Mouse (Mus musculus) cerebellum, adult 18-20 months (tissue): ENCODE data around the gene Sorcs1.
A peak's percentile ranks its signal among the peaks of the same experiment; 100 is the strongest.

Experiments used
- DNase-seq, 2 experiments: peaks; one replicate each; pipeline ENCODE4 v3.0.0; 2021

Gene Sorcs1

DNA sequence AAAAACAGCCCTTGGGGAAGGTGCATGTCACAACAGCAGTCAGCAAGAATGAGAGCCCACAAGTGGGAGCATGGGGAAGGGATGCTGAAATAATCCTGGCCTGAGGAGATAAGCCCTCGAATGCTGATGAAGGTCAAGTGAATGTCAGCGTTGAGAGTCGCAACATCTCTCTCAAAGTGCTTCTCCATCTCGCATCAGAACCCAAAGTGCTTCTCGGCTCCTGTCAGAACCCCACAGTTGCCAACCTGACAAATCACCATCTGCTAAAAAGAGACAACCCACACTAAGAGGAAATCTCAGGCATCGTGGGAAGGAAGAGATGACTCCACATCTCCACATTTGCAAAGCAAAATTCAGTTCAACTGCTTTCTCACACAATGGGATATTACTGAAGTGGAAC lies 119.7 kb downstream of the Sorcs1 start:
- DNase-seq, result no peak

DNA sequence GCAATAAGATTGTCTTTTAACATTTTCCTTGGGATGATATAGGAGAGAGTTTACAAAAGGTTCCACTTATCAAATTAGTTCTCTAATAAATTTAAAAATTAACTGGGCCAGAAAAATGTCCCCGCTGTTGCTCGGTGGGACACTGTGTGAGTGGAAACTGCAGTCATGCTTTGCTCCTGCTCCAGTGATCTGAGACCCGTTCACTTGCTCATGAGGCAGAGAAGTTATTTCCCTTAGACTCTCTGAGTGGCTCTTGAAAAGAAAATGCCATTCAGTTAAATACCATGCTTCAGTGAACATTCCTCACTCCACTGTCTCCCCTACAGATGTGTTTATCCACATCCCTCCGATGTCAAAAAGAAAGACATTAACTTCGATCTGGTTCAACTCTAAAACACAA lies 144.4 kb downstream of the Sorcs1 start:
- no peak for DNase-seq

DNA sequence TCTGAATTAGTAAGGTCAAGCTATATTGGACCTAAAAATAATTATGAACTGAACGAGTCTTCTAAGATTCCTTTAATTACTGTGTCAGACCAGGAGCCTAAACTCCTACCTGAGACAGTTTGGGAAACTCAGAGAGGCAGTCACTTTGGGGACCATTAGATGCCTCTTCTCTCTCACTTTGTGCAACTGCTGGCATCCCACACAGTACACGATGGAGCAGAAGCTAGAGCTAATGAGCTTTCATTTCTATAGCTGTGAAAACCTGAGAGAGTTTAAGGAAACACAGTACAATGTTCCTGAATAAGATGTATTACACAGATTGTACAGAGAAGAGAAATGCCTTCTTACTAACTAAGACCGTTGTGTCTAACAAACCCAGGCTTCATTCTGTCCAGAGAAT lies 150.6 kb downstream of the Sorcs1 start:
- DNase-seq, result no peak

DNA sequence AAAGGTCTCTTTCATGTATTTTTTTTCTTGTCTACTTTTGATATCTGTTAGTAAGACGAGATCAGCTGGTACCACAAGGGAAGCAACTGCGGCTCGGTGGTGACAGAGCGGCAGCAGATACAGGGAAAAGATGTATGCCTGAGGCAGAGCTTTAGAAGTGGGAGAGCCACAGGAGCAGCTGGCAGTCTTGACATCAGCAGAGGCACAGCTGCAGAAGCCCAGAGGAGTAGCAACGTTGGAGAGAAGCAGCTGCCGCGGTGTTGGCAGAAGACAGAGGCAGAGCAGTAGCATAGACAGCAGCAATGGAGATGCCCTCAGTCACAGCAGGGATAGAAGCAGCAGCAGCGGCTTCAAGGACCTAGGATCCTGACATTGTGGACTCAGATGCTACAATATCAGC lies 152.4 kb downstream of the Sorcs1 start:
- no peak for DNase-seq

DNA sequence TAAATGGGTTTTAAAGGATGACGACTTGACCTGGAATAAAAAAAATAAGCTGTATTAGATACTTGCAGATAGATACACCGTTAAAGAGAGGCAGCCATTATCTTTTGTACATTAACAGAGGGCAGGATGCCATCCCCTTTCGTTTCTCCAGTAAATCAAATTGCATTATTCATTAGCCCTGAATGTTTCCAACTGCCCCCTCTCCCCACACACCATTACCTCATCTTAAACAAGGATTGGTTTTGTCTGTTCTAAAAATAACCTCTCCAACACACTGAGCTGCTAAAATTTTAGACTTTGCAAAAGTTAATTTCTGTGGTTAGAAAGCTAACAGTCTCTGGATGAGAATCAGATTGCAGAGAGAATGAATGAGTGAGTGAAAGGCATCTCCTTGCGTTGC lies 156.5 kb downstream of the Sorcs1 start:
- DNase-seq, result no peak

DNA sequence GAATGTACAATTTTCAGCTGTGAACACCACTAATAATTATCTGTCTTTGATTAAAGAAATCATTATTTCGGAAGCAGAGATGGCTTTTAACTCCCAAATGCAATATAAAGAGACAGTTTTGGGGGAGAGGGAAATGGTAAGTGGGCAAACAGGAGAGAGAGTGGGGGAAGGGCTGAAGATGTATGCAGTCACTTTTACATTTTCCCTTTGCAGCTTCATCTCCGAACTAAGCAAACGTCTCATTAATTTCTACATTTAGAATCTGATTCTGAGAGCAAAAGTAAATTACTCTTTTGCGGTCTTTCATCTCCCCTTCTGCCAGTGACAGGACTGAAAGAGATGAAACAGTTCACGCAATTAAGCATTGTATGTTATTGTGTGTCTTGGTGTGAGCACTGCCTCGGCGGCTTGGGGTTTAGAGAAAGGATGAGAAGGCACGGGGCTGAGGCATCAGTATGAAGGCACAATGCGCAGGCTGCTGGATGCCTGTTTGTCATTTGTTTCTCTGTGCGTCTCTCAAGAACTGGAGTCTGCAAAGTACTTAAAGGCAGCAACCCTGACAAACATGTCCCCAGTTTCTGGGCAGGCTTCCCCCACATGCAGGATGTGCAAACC lies 163.3 kb downstream of the Sorcs1 start:
- DNase-seq, result no peak

DNA sequence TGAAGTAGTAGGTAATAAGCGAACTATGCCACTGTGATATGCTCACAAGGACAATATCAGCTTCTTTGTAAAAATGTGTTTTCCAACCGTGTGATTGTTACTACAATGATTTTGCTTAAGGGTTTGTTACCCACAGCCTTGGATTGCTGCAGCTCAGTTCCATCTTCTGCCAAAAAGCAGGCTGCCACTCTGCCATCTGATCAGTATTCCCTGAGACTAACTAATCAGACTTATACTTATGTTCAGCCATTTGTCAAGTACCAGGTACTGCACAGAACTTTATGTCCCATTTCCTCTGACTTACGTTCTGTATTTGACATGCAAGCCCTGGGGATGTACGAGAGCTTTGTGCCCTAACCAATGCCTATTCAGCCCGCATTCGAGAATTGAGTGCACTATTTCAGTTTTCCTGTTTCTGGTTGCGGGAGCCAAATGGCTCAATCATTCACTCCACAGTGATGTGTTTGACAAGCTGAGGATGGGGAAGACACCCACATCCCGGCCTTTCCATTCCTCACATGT lies 164.1 kb downstream of the Sorcs1 start:
- DNase-seq, result no peak

DNA sequence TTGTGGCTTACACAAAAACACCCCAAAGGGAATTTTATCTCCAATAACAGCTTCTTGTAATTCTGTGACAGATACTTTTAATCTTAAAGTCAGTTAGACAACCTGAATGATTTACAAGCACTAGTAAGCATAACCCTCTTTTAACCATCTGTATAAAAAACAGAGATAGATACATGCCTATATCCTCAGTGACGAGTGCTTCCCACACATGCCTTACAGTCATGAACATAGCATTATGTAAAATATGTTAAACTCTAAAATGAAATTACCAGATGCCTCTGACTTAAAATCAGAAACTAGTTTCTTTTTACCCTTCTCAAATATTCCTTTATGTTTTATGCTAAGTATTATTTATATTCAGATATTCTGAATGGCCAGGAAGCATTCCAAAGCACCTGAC lies 175.6 kb downstream of the Sorcs1 start:
- no peak for DNase-seq

DNA sequence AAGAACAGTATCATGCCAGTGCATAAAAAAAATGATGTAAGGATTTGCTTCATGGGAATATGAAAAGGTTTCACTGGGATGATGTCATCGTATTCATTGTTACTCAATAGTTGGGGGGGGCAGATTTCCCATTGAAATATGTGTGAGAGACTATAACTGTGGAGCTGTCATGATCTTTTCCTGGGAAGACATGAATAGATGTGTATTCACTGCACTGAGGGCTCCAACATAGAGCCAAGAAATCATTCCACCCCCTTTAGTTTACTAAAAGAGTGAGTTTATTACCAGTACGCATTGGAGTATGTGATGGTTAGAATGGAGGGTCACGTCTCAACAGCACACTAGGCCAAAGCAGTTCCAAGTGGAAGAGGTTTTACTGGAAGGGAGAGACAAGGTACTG lies 187.3 kb downstream of the Sorcs1 start:
- DNase-seq, result no peak

DNA sequence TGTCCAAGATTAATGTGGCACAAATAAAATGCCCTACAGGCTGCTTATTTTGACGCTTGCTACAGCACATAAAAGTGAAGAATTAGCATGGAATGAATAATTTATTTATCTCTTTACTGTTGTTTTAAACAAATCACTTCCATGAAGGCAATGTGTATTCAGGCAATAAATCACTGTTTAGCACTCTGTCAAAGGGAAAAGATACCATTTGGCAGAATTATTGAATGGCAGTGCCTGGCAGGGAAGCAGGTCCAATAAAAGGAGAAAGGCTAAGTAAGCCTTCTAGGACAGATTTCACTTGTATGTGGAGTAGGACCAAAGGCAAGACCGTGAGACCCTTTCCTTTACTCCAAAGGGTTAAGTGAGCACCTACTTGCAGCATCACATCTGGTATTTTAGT lies 187.7 kb downstream of the Sorcs1 start:
- no peak for DNase-seq

DNA sequence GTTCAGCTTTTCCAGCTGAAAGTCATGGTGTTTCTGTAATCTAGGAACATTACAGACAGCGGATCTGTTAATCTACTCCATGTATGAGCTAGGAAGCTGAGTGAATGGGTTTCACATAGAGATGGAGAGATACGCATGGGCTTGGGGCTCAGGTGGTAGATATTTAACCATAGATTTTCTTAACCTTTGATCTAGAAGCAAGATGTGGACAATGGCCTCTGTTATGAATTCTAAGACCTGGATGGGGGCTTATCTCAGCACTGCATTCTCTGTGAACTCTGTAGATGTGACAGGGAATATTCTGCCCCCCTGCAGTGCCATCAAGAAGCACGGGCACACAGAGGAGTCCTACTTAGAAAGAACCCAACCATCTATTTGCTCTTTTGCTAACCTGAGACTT lies 188.7 kb downstream of the Sorcs1 start:
- DNase-seq, result no peak

DNA sequence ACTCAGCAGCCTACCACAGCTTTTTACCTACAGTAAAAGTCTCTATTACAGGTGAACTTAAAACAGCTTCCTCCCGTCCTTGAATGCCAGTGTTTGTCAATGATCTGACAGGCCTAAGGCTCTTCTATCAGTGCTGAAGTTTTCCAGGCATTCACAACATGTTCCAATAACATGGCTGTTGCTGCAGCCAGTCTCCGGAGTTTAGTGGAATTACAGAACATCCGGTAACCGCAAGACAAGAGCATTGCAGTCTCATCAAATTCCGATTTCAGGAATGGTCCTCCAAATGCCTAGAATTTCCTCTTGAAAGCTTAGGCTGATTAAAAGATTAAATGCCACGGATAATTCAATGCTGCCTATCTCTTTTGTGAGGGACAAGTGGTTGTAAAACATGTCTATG lies 190.0 kb downstream of the Sorcs1 start:
- no peak for DNase-seq

DNA sequence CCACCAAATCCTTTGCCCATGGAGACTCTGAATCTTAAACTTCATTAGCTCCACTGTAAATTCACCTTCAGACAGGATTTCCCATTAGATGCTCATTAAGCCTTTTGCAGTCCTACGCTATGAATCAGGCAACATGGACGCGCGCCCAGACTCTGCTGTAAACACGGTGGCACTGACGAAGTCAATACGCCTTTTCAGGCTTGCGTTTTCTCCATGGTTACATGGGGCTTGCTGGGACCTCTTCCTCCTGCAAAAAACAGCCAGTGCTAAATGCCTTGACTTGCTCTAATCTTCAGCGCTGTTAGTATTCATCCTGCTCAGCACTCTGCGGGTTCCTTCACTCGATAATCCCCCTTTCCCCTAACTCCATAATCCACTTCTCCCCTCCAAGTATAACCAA lies 190.7 kb downstream of the Sorcs1 start:
- DNase-seq, result peak; percentile 8 to 10

DNA sequence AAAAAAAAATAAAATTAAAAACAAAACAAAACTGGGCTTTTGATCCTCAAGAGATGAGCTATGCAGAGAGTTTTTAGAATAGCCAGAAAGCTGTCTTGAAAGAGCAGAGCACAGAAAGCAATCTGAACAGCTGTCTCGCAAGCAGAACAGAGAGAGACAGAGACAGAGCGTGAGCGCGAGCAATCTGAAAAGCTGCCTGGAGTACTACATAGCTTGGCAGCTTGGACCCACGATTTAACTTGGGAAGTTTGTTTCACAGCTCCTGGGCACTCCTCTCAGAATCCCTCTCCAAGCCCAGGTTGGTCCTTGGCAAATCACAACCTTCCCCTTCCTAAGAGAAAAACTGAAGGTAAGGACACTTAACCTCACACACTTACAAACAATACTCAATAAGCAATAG lies 192.1 kb downstream of the Sorcs1 start:
- DNase-seq, result no peak

DNA sequence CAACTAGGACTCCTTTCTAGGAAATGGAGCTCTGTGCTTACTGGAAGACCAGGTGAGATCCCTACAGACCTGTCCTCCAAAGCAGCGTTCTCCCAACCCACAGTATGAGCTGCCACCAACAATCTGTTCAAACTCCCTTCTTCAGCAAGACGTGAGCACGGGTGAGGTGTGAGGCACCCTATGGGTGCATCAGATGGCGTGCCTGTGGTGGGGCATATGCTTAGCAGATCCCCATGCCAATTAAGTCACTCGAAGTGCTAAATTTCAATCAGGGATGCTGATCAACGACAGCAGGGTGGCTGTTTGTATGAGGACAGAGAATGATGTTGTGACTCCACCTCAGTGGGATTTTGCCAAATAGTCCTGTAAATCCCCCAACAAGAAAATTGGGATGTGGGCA lies 201.7 kb downstream of the Sorcs1 start:
- DNase-seq, result peak; percentile 19 to 40

DNA sequence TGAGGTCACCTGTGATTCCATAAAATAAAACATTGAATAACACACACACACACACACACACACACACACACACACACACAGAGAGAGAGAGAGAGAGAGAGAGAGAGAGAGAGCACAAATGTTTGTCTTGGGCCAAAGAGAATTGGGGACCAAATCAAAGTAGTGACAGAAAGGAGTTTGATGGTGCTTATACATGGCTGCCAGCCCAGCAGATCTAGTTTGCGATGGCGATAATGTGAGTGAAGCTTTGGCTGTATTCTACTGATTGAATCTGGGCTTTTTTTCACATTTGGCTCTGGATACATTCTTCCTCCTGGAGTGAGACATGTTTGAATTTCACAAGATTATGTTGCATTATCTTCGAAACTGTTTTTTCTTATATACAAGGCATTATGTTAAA lies 209.9 kb downstream of the Sorcs1 start:
- no peak for DNase-seq

DNA sequence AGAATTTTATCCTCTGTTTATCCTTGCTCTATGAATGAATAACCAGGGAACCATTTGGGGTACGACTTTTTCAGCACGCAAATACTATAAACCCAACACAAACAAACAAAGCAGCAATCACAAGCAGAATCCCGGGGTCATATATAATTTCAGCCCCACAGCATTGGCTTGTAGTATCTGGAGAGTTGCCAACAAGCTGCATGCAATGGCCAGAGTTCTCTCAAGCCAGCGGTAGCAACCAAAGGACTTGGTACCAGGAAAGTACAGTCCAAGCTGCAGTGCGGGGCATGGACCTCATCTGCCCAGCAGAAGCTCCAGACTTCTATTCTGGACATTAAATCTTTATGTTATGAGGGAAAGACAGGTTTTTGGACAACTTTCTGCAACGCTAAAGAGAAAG lies 213.6 kb downstream of the Sorcs1 start:
- DNase-seq, result no peak

DNA sequence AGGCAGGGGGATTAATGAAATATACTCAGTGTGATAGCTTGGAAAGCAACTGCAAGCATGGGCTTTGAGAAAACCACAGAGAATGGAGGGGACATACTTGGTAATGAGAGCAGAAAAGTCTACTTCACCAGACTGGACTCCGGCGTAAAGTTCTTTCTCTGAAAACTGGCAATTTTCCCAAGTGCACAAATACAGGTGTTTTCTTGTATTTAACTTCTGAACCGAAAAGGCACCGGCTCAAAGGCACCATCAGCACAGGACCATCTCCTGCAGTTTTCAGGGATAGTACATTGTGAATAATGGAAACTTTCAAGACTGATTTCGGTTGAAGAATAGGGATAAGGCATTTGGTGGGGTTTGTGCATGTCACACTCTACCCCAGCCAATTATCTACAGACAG lies 219.9 kb downstream of the Sorcs1 start:
- no peak for DNase-seq

DNA sequence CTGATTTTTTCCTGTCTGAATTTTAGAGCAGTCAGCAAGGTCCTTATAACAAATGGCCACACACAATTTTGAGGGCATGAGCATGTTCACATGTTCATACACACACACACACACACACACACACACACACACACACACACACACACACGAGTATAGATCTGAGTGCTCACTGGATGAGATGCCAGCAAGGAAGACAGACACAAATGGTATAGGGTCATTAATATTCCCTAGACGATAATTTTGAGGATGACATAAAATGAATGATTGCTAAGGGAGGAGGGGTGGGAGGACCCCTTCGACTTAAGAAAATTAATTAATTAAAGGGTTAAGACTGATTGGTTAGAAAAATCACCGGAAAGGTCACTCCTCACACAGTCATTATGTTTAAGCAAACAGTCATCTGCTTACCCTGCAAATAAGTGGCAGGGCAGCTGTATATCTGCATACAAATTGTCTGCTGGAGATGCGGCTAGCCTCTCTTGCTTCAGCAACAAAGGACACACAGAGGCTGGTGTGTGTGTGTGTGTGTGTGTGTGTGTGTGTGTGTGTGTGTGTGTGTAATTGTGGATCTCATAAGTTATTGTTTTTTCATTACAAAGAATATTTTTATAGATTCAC lies 221.1 kb downstream of the Sorcs1 start:
- no peak for DNase-seq

DNA sequence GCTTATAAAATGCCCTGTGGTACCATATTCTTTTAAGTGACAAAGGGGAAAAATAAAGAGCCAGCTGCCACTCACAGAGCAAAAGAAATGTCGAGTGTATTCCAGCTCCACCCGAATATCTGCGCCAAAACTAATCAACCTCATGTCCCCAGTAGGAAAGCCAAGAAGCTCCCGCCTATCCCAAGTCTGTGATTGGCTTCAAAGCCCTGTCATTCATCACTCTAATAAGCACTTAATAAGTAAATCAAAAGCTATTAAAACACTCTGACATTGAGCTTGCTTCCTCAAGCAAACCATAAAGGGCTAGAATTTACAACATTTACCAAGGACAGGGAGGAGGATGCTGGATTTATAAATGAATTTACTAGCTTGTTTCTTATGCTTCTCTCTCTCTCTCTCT lies 237.3 kb downstream of the Sorcs1 start:
- DNase-seq, result no peak

DNA sequence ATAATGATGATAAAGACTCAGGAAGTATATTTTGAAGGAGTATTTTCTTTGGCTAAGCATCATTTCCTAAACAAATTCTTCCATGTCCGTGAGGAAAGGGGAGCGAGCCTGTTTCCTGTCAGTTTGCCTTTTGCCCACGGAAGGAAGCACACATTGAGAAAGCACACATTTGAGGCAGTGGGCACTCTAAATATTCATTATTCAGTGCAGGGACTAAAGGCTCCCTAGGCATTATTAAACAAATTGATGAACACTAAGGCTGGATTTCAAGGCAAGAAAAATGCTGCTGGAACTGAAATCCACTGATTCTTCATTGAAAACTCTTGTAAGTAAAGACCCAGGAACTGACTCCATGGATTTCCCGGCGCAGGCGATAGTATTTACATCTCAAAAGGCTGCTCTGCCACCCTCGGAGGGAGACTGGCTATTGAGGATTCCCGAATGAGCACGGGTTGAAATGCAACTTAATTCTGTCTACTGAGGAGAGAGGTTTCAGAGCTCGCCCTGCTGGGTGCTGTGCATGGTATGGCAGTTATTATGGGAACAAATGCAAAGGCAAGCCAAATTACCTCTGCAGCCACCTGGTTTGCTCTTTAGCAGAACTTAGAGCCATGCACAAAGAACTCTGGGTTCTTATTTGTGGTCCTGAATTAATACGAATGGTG lies 238.1 kb downstream of the Sorcs1 start:
- DNase-seq, result no peak

DNA sequence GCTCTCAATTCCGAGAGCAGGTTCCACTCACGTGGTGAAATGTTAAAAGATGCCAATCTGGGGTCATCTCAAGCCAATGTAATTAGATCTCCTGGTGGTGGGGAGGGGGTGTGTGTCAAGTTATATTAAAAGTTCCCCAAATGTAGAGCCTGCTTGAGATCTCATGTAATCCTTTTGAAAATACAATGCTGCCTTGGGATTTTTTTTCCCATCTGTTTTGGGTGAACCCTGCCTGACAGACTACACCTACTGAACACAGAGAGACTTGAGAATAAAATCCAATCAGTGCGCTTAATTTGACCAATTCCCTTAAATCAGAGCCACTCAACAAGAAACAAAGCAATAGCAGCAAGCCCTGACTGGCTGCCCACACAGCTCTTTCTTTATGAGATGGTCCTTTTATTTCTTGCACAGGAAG lies 239.0 kb downstream of the Sorcs1 start:
- DNase-seq, result no peak

DNA sequence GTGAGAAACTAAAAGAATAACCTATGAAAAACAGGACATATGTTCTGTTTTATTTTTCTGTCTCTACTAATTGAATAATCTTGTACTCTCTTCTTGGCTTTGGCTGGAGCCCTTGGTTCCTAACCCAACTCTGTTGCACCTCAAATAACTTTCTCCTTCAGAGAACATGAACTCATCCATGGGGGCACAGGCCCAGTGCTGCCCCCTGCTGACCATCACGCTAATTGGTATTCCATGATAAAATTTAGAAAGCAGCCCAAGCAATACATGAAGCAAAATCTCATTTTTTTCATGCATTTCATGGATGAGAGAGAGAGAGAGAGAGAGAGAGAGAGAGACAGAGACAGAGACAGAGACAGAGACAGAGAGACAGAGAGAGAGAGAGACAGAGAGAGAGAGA lies 255.5 kb downstream of the Sorcs1 start:
- DNase-seq, result no peak

DNA sequence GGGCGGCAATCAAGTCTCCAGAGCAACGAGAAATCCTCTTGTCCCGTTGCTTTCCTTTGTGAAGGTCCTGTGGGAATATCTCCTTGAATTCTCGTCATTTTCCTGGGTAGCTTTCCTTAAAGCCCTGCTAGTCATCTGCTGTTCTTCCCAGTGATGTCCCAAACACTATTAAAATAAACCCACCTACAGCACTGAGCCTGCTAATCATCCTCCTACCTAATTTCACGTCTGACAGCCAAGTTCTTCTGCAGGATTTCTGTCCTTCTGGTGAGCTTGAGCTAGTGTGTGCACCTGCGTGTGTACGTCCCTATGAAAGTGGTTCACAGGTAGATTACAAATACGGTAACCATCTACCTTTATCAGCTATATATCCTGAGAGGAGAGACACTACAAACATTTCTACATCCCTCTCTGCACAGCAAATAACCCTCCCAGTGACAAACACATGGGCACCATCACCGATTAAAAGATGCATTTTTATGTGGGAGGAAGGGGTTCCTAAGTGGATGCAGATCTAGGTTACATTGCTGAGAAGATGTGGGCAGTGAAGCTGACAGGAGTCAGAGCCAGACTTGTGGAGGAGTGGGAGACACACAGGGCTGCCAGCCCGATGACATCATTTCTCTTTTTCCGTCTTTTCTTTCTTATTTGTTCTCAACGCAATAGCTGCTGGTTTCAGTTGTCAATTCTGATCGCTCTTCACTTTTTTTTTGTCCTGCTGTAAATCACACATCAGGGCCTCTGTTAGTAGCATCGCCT lies 259.3 kb downstream of the Sorcs1 start:
- no peak for DNase-seq
